Mouse (Mus musculus) layer of hippocampus, adult 2 months (tissue): ENCODE data around the gene Cuedc1. TPM values are rescaled to one million over a fixed set of nuclear protein-coding genes. Genes with fewer than 3 reads are reported as not detected.

Experiments used
- DNase-seq, 2 experiments: peaks; one replicate each; pipeline ENCODE4 v3.0.0; 2022; ENCODE audit warnings: low spot score in 2 of 2
- H3K27ac ChIP-seq: fragments of 200-600 bp; 2 replicates; pipeline ENCODE4 v1.8.1; 2022
- H3K4me3 ChIP-seq: fragments of 200-600 bp; 2 replicates; pipeline ENCODE4 v1.8.1; 2022; ENCODE audit warnings: mild to moderate bottlenecking
- CTCF ChIP-seq: fragments of 200-600 bp; conservative IDR thresholded peaks from 2 replicates; pipeline ENCODE4 v1.8.1; 2022; ENCODE audit warnings: antibody characterized with exemption, mild to moderate bottlenecking, moderate library complexity
- total RNA-seq, 2 experiments: library from RNA; stranded (reverse); gene quantifications; 2 replicates each; pipeline ENCODE4 v1.2.3; 2021

Cuedc1 gene
- total RNA-seq, 2 experiments from 2014 or later: 31.1 to 35.3 TPM

DNA sequence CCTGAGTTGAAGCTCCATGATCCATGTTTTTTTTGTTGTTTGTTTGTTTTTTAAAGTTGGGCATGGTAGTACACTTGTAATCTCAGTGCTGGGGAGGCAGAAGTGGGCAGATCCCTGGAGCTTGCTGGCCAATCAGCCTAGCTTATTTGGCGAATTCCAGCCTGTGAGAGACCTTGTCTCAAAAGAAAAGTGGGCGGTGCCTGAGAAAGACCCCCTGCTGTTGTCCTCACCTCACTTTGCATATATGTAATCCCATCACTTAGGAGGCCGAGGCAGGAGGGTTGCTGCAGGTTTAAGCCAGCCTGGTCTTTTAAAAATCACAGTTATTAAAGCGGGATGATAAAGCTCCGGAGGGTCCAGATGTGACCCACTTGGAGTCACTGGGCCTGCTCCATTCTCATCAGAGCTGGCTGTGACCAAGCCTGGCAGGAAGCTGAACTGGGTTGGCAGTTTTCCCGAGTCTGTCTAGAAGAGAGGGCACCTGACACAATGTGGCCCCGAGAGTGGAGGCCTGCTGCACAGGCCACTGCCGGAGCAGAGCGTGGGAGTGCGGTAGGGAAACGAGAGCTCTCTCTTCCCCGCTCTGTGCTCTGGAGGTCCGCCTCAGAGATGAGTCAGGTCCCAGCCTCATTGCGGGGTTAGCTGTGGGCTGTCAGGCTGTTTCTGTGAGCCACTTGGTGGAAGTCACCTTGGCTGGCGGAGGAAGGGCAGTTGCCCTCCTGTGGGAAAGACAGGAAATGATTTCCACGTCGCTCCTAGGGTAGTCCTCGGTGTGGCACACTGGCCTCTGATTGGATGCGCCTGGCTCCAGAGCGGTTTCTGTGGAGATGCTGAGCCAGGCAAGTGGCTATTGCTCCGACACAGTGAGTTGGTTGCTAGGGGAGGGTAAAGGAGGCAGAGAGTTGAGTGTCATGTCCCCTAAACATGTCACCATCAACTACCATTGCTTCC is 117.3 kb downstream of the Cuedc1 start:
- DNase-seq: peak; percentile 60 to 82
- TF ChIP-seq CTCF: no peak
- Histone ChIP-seq H3K4me3 (peak overlapping the region; percentile 48), H3K27ac (peak overlapping the region; percentile 89)

DNA sequence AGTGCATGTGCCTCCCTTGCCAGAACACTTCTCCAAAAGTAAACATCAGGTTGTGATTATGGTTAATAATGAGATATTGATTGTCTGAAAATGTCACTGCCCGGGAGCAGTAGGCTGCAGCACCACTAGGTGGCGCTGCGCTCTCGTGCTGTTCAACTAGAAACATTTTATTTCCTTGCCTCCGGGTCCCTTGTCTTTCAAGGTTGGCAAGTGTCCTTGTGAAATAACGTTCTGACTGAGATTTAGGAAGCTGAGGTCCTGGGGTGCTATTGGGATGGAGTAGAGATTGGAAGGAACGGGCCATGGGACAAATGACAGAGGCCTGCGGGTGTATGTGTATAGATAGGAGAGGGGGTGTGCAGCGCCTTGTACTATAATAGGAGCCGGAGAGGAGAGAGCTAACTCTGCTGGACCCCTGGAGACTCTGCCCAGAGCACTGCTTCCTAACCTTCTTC is 118.4 kb downstream of the Cuedc1 start:
- Histone ChIP-seq H3K27ac (peak overlapping the region; percentile 89), H3K4me3 (peak overlapping the region; percentile 48)
- peak; percentile 100 for TF ChIP-seq CTCF
- DNase-seq: peak; percentile 48 to 75

DNA sequence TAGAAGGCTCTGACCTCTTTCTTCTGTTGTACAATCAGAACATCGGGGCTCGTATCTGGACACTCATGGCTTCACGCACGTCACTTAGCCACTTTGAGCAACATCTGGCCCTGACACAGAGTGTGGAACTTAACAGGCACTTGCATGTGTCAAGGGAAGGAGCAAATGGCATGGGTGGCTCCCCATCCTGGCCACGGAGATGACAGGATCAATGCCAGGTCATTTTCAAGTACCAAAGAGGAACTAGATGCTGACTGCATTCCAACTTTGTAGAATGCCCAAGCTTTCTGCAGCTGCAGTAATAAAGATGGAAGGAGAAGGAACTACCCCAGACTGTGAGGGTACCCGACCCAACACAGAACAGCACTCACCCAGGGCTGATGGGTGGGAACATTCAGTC is 120.3 kb downstream of the Cuedc1 start:
- no peak for TF ChIP-seq CTCF
- H3K27ac ChIP-seq: no peak overlapping the region
- no peak for DNase-seq
- no peak overlapping the region for H3K4me3 ChIP-seq

DNA sequence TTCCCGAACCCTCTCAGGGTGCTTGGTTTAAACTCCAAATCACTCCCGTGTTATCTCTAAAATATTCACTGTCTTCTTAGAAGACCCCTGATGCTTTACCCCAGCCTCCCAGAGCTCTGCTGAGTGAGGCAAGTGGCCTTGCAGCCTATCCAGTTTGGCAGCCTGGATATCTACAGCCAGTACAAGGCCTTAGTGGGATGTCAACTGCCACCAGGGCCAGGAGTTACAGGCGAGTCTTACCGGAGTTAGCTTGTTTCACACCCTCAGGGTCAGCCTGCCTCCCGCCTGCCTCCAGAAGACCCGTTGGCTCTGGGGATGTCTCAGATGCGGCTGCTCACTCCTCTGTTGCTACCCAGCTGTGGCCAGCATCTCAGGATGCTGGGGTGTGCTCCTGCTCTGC is 120.7 kb downstream of the Cuedc1 start:
- no peak for TF ChIP-seq CTCF
- Histone ChIP-seq H3K4me3 (no peak overlapping the region), H3K27ac (no peak overlapping the region)
- no peak for DNase-seq

DNA sequence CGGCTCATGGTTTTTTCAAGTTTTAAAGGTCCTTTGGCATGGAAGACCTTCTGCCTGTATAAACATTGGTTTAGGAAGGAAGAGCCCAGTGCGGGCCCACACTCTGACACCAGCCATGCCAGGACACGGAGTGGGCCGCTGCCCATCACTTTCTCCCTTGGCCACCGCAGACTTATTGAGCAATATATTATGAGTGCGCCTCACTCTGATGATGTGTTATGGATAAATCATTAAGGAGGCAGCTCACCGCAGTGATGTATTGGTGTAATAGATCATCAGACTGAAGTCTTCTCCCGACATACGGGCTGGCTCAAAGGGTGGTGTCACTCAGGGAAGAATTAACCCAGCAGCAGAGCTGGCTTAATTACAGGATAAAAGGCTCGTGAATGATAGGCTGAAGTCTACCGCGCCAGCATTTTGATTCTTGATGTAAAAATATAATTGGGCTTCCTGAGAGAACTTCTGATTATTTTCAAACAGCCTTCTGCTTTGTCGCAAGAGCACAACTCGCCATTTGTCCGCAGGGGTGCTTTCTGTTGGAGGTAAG is 124.1 kb downstream of the Cuedc1 start:
- TF ChIP-seq CTCF: no peak
- no peak overlapping the region for H3K4me3 ChIP-seq
- H3K27ac ChIP-seq: no peak overlapping the region
- no peak for DNase-seq

DNA sequence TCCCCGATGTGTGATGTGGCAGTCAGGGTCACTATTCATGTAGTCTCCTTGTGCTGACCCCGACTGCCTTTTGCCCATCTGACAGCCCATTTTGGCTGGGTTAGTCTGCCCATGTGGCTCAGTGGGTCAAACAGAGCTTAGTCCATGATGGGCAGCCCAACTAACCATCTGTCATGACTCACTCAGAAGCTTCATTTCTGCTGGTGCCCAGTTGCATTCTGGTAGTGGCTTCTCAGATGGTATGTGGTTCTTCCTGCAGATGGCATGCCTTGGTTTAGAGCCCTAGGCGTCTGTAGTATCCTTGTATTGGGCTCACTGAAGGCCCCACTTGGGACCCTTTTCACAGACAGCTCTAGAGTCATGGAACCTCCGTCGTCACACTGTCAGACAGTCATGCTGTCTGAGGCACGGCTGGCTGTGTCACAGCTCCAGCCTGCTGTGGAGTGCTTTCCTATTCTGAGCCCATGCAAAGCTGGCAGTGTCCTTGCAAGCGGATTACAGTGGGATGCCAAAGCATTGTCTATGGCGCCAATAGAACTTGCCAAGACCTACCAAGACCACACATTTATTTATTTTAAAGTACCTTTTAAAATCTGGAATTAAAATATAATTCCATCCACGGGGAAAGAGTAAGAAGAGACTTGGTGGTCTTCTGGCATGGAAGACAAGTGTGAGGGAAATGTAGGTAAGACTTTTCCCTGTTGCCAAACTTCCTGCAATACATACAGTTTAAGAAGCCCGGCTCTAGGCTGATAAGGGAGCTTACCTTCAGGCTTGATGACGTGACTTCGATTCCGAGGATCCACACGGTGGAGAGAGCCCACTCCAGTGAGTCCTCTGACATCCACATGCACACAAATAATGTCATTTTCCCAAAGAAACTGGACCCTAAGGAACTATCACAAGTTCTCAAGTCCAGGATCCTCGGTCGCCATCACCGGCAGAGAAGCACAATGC is 129.4 kb downstream of the Cuedc1 start:
- DNase-seq: no peak

DNA sequence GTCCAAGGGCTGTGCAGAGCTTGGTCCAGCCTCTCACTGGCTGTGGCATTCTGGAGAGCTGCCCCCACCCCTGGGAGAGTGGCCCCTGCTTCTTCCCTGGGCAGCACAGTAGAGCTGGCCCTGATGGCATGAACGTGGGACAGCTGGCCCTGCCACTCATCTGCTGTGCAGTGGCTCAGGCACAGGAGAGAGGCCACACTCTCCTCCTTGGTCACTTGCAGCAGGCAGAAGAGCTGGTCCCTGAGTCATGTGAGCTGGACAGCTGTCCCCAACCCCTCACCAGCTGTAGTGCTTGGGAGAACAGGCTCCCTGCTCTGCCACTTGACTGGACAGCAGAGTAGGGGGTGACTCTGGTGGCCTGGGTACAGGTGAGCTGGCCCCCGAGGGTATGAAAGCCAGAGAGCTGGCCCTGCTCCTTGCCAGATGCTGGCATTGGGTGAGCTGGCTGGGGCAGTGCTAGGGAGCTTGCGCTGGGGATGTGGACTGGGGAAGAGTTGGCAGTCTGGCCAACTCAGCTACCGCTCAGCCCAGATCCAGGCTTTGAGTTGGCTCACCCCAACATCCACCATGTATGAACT is 133.4 kb downstream of the Cuedc1 start:
- no peak for TF ChIP-seq CTCF
- no peak for DNase-seq
- H3K4me3 ChIP-seq: no peak overlapping the region
- no peak overlapping the region for H3K27ac ChIP-seq

More for the DNA sequence above, 129.4 kb downstream of the Cuedc1 start:
- Histone ChIP-seq H3K4me3 (no peak overlapping the region), H3K27ac (no peak overlapping the region)
- TF ChIP-seq CTCF: no peak

DNA sequence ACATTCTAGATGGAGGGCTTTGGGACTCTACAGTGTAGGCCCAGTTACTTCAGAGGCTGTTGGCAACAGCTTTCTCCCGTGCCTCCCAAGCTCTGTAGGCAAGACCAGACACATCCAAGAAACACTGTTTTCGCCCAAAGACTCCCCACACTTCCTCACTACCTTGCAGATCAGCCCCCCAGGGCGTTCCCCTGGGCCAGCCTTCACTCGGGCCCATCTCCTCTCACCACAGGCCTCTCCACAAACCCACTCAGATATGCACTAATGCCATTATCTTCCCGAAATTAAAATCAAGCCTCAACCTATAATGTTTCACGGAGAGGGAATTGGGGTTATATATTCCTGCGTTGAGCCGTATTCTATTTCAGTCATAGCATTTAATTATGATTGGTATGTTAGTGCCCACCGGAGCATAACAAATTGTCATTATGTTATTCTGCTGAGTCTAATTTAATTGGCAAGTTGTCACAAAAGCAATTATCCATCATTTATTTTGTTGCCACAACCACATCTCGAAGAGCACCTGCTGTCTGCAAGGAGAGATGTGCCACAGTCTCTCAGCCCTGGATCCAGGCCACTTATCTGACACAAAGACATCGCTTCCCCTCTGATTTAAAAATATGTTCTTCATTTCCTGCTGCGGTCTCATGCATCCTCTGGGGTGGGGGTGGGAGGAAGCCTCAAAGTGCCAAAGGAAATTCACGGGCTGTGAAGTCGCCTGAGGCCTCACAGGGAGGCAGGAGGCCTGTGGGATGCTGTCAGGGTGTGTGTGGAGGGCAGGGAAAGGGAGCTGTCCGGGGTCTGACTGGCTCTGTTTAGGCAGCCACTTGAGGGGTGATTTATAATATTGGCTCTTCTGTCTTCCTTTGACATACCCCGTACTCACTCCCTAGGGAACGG is 135.9 kb downstream of the Cuedc1 start:
- no peak for TF ChIP-seq CTCF
- DNase-seq: no peak
- no peak overlapping the region for H3K4me3 ChIP-seq
- H3K27ac ChIP-seq: 0 out of 2 replicates have a peak overlapping the region, but pooled peaks have one; percentile 2

DNA sequence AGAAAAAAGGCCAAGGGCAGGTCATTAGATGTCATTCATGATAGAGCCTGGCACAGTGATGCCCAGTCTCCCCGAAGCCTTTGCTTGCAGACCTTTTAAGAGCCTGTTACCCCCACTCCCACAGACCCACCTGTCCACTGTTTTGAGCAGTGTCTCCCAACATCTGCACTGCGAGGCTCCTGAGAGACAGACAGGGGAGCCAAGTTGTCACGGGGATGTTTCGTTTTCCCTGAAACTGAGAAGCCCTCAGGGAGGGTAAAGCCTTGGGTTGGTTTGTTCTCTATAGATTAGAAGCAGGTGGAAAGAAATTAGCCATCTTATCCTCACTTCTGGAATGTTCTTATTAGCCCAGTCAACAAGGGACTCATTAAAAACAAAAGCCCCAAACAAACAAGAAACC is 136.9 kb downstream of the Cuedc1 start:
- H3K27ac ChIP-seq: peak overlapping the region; percentile 3; the same call in 1 of the 2 replicates
- no peak for TF ChIP-seq CTCF
- no peak for DNase-seq
- no peak overlapping the region for H3K4me3 ChIP-seq

DNA sequence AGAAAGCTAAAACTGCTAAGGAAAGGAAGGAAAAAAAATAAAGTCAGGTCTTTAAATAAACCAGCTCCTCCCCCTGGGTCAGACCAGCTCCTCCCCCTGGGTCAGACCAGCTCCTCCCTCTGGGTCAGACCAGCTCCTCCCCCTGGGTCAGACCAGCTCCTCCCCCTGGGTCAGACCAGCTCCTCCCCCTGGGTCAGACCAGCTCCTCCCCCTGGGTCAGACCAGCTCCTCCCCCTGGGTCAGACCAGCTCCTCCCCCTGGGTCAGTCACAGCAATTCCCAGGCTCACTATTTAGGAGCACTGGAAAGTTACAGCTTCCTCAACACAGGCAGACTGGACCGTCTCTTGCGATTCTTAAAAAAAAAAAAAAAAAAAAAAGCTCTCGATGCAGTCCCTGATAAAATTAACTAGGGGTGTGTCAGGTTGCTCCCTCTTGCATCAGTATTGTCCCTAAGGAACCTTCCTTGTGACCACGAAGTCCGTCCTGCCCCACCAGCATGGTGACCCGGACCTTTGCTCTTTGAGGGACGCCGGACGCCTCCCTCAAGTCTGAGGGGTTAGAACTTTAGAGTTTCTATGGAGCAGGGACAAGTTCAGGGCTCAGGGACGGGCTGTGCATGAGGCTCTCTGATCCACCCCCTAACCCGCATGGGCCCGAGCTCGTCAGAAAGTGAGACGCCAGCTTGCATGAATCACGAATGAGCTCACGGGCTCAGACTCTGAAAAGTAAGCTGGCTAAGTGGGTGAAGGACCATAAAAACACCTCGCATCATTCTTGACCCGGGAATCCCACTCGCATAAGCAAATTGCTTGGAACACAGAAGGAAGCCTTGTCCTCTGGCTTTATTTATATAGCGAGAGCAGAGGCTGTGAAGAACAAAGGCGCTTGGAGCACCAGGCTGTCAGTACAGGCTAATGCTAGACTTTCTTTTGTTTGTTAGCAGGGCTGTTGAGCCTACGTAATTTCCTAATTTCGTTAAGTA is 137.7 kb downstream of the Cuedc1 start:
- DNase-seq: no peak
- peak overlapping the region; percentile 47 for H3K27ac ChIP-seq
- peak overlapping the region; percentile 23; the same call in 1 of the 2 replicates for H3K4me3 ChIP-seq
- TF ChIP-seq CTCF: no peak

DNA sequence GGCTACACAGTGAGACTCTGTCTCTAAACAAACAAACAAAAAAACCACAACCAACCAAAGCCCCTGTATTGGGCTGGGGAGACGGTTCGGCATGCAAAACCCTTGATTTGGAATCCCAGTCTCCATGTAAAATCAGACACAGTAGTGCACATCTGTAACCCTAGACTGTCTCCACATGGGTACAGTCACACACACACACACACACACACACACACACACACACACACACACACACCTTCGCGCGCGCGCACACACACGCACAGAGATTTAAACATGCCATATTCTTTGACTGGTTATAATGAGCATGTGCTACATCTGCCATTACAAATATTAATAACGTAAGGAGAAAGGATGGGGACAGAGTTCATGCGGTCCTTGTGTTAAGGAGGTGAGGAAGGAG is 142.4 kb downstream of the Cuedc1 start:
- DNase-seq: no peak
- Histone ChIP-seq H3K27ac (no peak overlapping the region), H3K4me3 (no peak overlapping the region)
- no peak for TF ChIP-seq CTCF
